Mouse (Mus musculus): ENCODE data around the gene Inpp4a. TPM values are rescaled to one million over a fixed set of nuclear protein-coding genes. Genes with fewer than 3 reads are reported as not detected.

The Inpp4a gene
- total RNA-seq, 2 experiments from 2014 or later = 19.3 to 22.1 TPM

- DNase-seq = peak in 1 of 2 experiments; percentile 25
These were observed 23.0 kb downstream of the Inpp4a start for GRCm38 (mm10) chr1:37322690-37323089.

GRCm38 (mm10) chr1:37323208-37323607, 23.5 kb downstream of the Inpp4a start:
- DNase-seq = no peak

- DNase-seq = peak in 1 of 2 experiments; percentile 40
These were observed 24.9 kb downstream of the Inpp4a start for GRCm38 (mm10) chr1:37324569-37324968.

- no peak for DNase-seq
These were observed 27.6 kb downstream of the Inpp4a start for GRCm38 (mm10) chr1:37327311-37327710.

- DNase-seq = no peak
These were observed 29.5 kb downstream of the Inpp4a start for GRCm38 (mm10) chr1:37329132-37329531.

- DNase-seq = no peak
These were observed 30.2 kb downstream of the Inpp4a start for GRCm38 (mm10) chr1:37329831-37330230.

GRCm38 (mm10) chr1:37332756-37333155, 33.1 kb downstream of the Inpp4a start:
- no peak for DNase-seq

GRCm38 (mm10) chr1:37333741-37334440, 34.2 kb downstream of the Inpp4a start:
- DNase-seq = no peak

GRCm38 (mm10) chr1:37336022-37336421, 36.4 kb downstream of the Inpp4a start:
- no peak for DNase-seq

GRCm38 (mm10) chr1:37336794-37337193, 37.1 kb downstream of the Inpp4a start:
- no peak for DNase-seq

- no peak for DNase-seq
These were observed 37.6 kb downstream of the Inpp4a start for GRCm38 (mm10) chr1:37337273-37337672.

GRCm38 (mm10) chr1:37339144-37339543, 39.5 kb downstream of the Inpp4a start:
- DNase-seq = no peak

GRCm38 (mm10) chr1:37341347-37341746, 41.7 kb downstream of the Inpp4a start:
- no peak for DNase-seq

- peak; percentile 38 for DNase-seq
These were observed 42.2 kb downstream of the Inpp4a start for GRCm38 (mm10) chr1:37341914-37342313.

- DNase-seq = no peak
These were observed 42.9 kb downstream of the Inpp4a start for GRCm38 (mm10) chr1:37342524-37342923.

- no peak for DNase-seq
These were observed 43.6 kb downstream of the Inpp4a start for GRCm38 (mm10) chr1:37343265-37343664.

- DNase-seq = peak in 1 of 2 experiments; percentile 21
These were observed 44.7 kb downstream of the Inpp4a start for GRCm38 (mm10) chr1:37344223-37344916.

GRCm38 (mm10) chr1:37347361-37348080, 47.9 kb downstream of the Inpp4a start:
- peak; percentile 68 to 70 for DNase-seq

- DNase-seq = no peak
These were observed 51.4 kb downstream of the Inpp4a start for GRCm38 (mm10) chr1:37350886-37351651.

GRCm38 (mm10) chr1:37351961-37352360, 52.3 kb downstream of the Inpp4a start:
- no peak for DNase-seq

- no peak for DNase-seq
These were observed 53.8 kb downstream of the Inpp4a start for GRCm38 (mm10) chr1:37353456-37353855.

GRCm38 (mm10) chr1:37355492-37355891, 55.8 kb downstream of the Inpp4a start:
- DNase-seq = peak; percentile 44 to 45
